Comparison of ENCODE assay signal across 9 mouse cellular contexts in genomic region chr12:85192461-85193108, GRCm38 (mm10). TPM values are rescaled to one million over a fixed set of nuclear protein-coding genes. Genes with fewer than 3 reads are reported as not detected.
DNase-seq lines count a peak whose midpoint lies in the region; ATAC-seq lines count a peak whose summit lies in the region.
"Had no signal": no experiment of that assay in that cellular context is flagged by ENCODE, and none has a peak within 500 bp of the region (broad histone marks: within the 10 kb centered on the region; RNA-seq: fewer than 3 reads in every experiment).

No protein-coding gene starts in this region.

- no peak overlapping the region for H3K4me3 ChIP-seq in heart, embryonic 11.5 days (ENCODE audit: low read depth, low read length)
- no peak overlapping the region for H3K4me3 ChIP-seq in limb, embryonic 11.5 days (ENCODE audit: low read depth, low read length)
- no peak overlapping the region for H3K4me3 ChIP-seq in stomach, embryonic 15.5 days (replicated peaks)
- H3K4me3 ChIP-seq: neural tube, embryonic 12.5 days had no signal

- peaks cover 18% of the 10 kb centered on the region for H3K4me1 ChIP-seq in heart, embryonic 11.5 days (ENCODE audit: control insufficient read depth, insufficient read depth, low read length)
- H3K4me1 ChIP-seq in limb, embryonic 11.5 days (ENCODE audit: control insufficient read depth, insufficient read depth, low read length), result peaks cover 19% of the 10 kb centered on the region
- H3K4me1 ChIP-seq in stomach, embryonic 15.5 days, result peaks cover 37% of the 10 kb centered on the region

- WGBS in heart, embryonic 11.5 days (ENCODE audit: insufficient replicate concordance), result 25% methylated on average over 19 of the region's 19 CpGs
- WGBS in limb, embryonic 11.5 days, result 22% methylated on average over 16 of the region's 19 CpGs
- WGBS in stomach, embryonic 15.5 days, result 28% methylated on average over 18 of the region's 19 CpGs

- ATAC-seq in heart, embryonic 11.5 days (replicated peaks; ENCODE audit: insufficient number of reproducible peaks, low FRiP score, low TSS enrichment), result no peak
- peak; percentile 52; the same call in 1 of the 2 replicates for ATAC-seq in limb, embryonic 11.5 days (ENCODE audit: insufficient number of reproducible peaks, low FRiP score, low TSS enrichment, low read depth)
- ATAC-seq in stomach, embryonic 15.5 days (ENCODE audit: insufficient read depth, low FRiP score, low read depth), result 0 out of 2 replicates have a peak, but pooled peaks have one; percentile 18

- H3K36me3 ChIP-seq in heart, embryonic 11.5 days (ENCODE audit: control insufficient read depth, insufficient read depth, low read length), result no peaks in the 10 kb centered on the region
- H3K36me3 ChIP-seq in limb, embryonic 11.5 days (ENCODE audit: control insufficient read depth, insufficient read depth, low read length), result no peaks in the 10 kb centered on the region
- no peaks in the 10 kb centered on the region for H3K36me3 ChIP-seq in stomach, embryonic 15.5 days
- H3K36me3 ChIP-seq: neural tube, embryonic 12.5 days had no signal

- H3K9ac ChIP-seq in heart, embryonic 11.5 days (ENCODE audit: low read depth, low read length), result peak overlapping the region; percentile 67
- H3K9ac ChIP-seq in limb, embryonic 11.5 days (ENCODE audit: low read length), result no peak overlapping the region
- no peak overlapping the region for H3K9ac ChIP-seq in stomach, embryonic 15.5 days
- H3K9ac ChIP-seq: neural tube, embryonic 12.5 days had no signal

- no peaks in the 10 kb centered on the region for H3K9me3 ChIP-seq in heart, embryonic 11.5 days (replicated peaks; ENCODE audit: control insufficient read depth, low read length)
- no peaks in the 10 kb centered on the region for H3K9me3 ChIP-seq in limb, embryonic 11.5 days (ENCODE audit: control insufficient read depth, low read length)
- no peaks in the 10 kb centered on the region for H3K9me3 ChIP-seq in stomach, embryonic 15.5 days
- H3K9me3 ChIP-seq: neural tube, embryonic 12.5 days had no signal

- DNase-seq in lung, adult 18-20 months, result peak; percentile 34 to 43
- no peak for DNase-seq in lung, postnatal 14 days
- peak; percentile 23 for DNase-seq in T-cell, adult 2 months (ENCODE audit: low spot score)
- peak; percentile 60 for DNase-seq in limb, embryonic 11.5 days (ENCODE audit: low spot score)
- DNase-seq in c-Kit-positive CD71-positive TER-119-positive erythroid progenitor cells, embryonic 14.5 days (ENCODE audit: low spot score), result no peak
- DNase-seq in embryo, embryonic 9.5 days (ENCODE audit: extremely low spot score), result no peak

- H3K4me2 ChIP-seq in heart, embryonic 11.5 days, result 0 out of 2 replicates have a peak overlapping the region, but pooled peaks have one; percentile 11
- no peak overlapping the region for H3K4me2 ChIP-seq in limb, embryonic 11.5 days (ENCODE audit: low read depth, severe bottlenecking)
- peak overlapping the region; percentile 23 for H3K4me2 ChIP-seq in stomach, embryonic 15.5 days
- H3K4me2 ChIP-seq: neural tube, embryonic 12.5 days had no signal

- no peak overlapping the region for H3K27ac ChIP-seq in heart, embryonic 11.5 days (ENCODE audit: low read depth, low read length)
- H3K27ac ChIP-seq in limb, embryonic 11.5 days (replicated peaks; ENCODE audit: low read depth, low read length), result no peak overlapping the region
- no peak overlapping the region for H3K27ac ChIP-seq in stomach, embryonic 15.5 days
- H3K27ac ChIP-seq: neural tube, embryonic 12.5 days had no signal

- peaks cover 2% of the 10 kb centered on the region; the same call in 1 of the 2 replicates for H3K27me3 ChIP-seq in heart, embryonic 11.5 days (ENCODE audit: control insufficient read depth, insufficient read depth, low read length)
- H3K27me3 ChIP-seq in limb, embryonic 11.5 days (ENCODE audit: control insufficient read depth, insufficient read depth, low read length), result no peaks in the 10 kb centered on the region
- H3K27me3 ChIP-seq in stomach, embryonic 15.5 days (replicated peaks), result no peaks in the 10 kb centered on the region
- H3K27me3 ChIP-seq: neural tube, embryonic 12.5 days had no signal

RNA-seq across cellular contexts. Expression of gene Pgf, which starts 15.0 kb away (rescaled TPM):
- polyA plus RNA-seq in heart, embryonic 11.5 days (2014; fragmentation: Nextera tagmentation; extraction: Ambion mirVana), result 9.0 and 12.7 TPM in 2 replicates
- polyA plus RNA-seq in limb, embryonic 11.5 days (2014; fragmentation: Nextera tagmentation; extraction: Ambion mirVana), result 13.4 and 13.5 TPM in 2 replicates
- 14.7 and 16.0 TPM in 2 replicates for polyA plus RNA-seq in stomach, embryonic 15.5 days (2015; fragmentation: Nextera tagmentation; extraction: Ambion mirVana)

RNA-seq across cellular contexts. Expression of gene Eif2b2, which starts 26.7 kb away (rescaled TPM):
- polyA plus RNA-seq in heart, embryonic 11.5 days (2014; fragmentation: Nextera tagmentation; extraction: Ambion mirVana), result 60.4 and 60.6 TPM in 2 replicates
- 102 and 103 TPM in 2 replicates for polyA plus RNA-seq in limb, embryonic 11.5 days (2014; fragmentation: Nextera tagmentation; extraction: Ambion mirVana)
- polyA plus RNA-seq in stomach, embryonic 15.5 days (2015; fragmentation: Nextera tagmentation; extraction: Ambion mirVana), result 76.7 and 78.1 TPM in 2 replicates

RNA-seq across cellular contexts. Expression of gene Rps6kl1, which starts 41.5 kb away (rescaled TPM):
- 0.94 and 1.3 TPM in 2 replicates for polyA plus RNA-seq in heart, embryonic 11.5 days (2014; fragmentation: Nextera tagmentation; extraction: Ambion mirVana)
- polyA plus RNA-seq in limb, embryonic 11.5 days (2014; fragmentation: Nextera tagmentation; extraction: Ambion mirVana), result 0.51 and 0.61 TPM in 2 replicates
- 1.7 and 1.8 TPM in 2 replicates for polyA plus RNA-seq in stomach, embryonic 15.5 days (2015; fragmentation: Nextera tagmentation; extraction: Ambion mirVana)

Comparison
In these comparisons a context has a peak if more than half of its experiments do, and no peak if none do; other contexts are left out.
1. DNase-seq: peak in lung, adult 18-20 months (2 of 2), T-cell, adult 2 months (single experiment) and limb, embryonic 11.5 days (single experiment); none in lung, postnatal 14 days (single experiment), c-Kit-positive CD71-positive TER-119-positive erythroid progenitor cells, embryonic 14.5 days (single experiment) and embryo, embryonic 9.5 days (single experiment).